Mouse (Mus musculus): Measurements from ENCODE around the gene Tnnt1.

The Tnnt1 gene

GRCm38 (mm10) chr7:4516332-4517050 is at the start of gene Tnnt1:
Gene Tnnt1 (minus strand): TSS chr7:4516382.
- Histone ChIP-seq H3K36me3 (ENCODE audit: insufficient read depth, low read length) (peaks cover 25% of the 10 kb centered on the region), H3K9me3 (ENCODE audit: low read length) (no peaks in the 10 kb centered on the region), H3K4me1 (replicated peaks; ENCODE audit: low read depth, low read length) (peaks cover 63% of the 10 kb centered on the region), H3K27me3 (ENCODE audit: insufficient read depth, low read length) (peaks cover 16% of the 10 kb centered on the region), H3K4me3 (replicated peaks; ENCODE audit: low read length) (peak within 1 kb of the TSS; percentile 51; the same call in 1 of the 2 replicates)
- TF ChIP-seq POU5F1 (IDR thresholded peaks at IDR 0.05; ENCODE audit: borderline replicate concordance, low read length) (no peak), CTCF (conservative IDR thresholded peaks at IDR 0.05; ENCODE audit: low read length) (no peak), NANOG (IDR thresholded peaks at IDR 0.05; ENCODE audit: borderline replicate concordance, low read length) (no peak)

GRCm38 (mm10) chr7:4562660-4563059 is 46.5 kb upstream of the Tnnt1 start:
- Histone ChIP-seq H3K36me3 (ENCODE audit: insufficient read depth, low read length) (no peaks in the 10 kb centered on the region), H3K27me3 (ENCODE audit: insufficient read depth, low read length) (no peaks in the 10 kb centered on the region), H3K4me3 (replicated peaks; ENCODE audit: low read length) (no peak overlapping the region), H3K9me3 (ENCODE audit: low read length) (no peaks in the 10 kb centered on the region), H3K4me1 (replicated peaks; ENCODE audit: low read depth, low read length) (no peaks in the 10 kb centered on the region)
- TF ChIP-seq NANOG (IDR thresholded peaks at IDR 0.05; ENCODE audit: borderline replicate concordance, low read length): no peak
- peak; percentile 52 for TF ChIP-seq CTCF (conservative IDR thresholded peaks at IDR 0.05; ENCODE audit: low read length)

- H3K9me3 ChIP-seq (ENCODE audit: low read length): no peaks in the 10 kb centered on the region
- TF ChIP-seq CTCF (conservative IDR thresholded peaks at IDR 0.05; ENCODE audit: low read length) (no peak), POU5F1 (IDR thresholded peaks at IDR 0.05; ENCODE audit: borderline replicate concordance, low read length) (no peak), NANOG (IDR thresholded peaks at IDR 0.05; ENCODE audit: borderline replicate concordance, low read length) (no peak)
- no peak overlapping the region for H3K4me3 ChIP-seq (replicated peaks; ENCODE audit: low read length)
- H3K27me3 ChIP-seq (ENCODE audit: insufficient read depth, low read length): peaks cover 14% of the 10 kb centered on the region
- no peaks in the 10 kb centered on the region for H3K36me3 ChIP-seq (ENCODE audit: insufficient read depth, low read length)
- peaks cover 6% of the 10 kb centered on the region; the same call in 1 of the 2 replicates for H3K4me1 ChIP-seq (replicated peaks; ENCODE audit: low read depth, low read length)
Measured at GRCm38 (mm10) chr7:4557167-4557560, 41.0 kb upstream of the Tnnt1 start.

GRCm38 (mm10) chr7:4556256-4557166 is 40.3 kb upstream of the Tnnt1 start:
- no peak overlapping the region for H3K4me3 ChIP-seq (replicated peaks; ENCODE audit: low read length)
- no peaks in the 10 kb centered on the region for H3K36me3 ChIP-seq (ENCODE audit: insufficient read depth, low read length)
- H3K4me1 ChIP-seq (replicated peaks; ENCODE audit: low read depth, low read length): peaks cover 6% of the 10 kb centered on the region; the same call in 1 of the 2 replicates
- TF ChIP-seq CTCF (conservative IDR thresholded peaks at IDR 0.05; ENCODE audit: low read length) (peak; percentile 84), NANOG (IDR thresholded peaks at IDR 0.05; ENCODE audit: borderline replicate concordance, low read length) (no peak)
- H3K9me3 ChIP-seq (ENCODE audit: low read length): no peaks in the 10 kb centered on the region
- peaks cover 14% of the 10 kb centered on the region for H3K27me3 ChIP-seq (ENCODE audit: insufficient read depth, low read length)

- peaks cover 27% of the 10 kb centered on the region for H3K4me1 ChIP-seq (replicated peaks; ENCODE audit: low read depth, low read length)
- H3K9me3 ChIP-seq (ENCODE audit: low read length): no peaks in the 10 kb centered on the region
- peaks cover 30% of the 10 kb centered on the region for H3K27me3 ChIP-seq (ENCODE audit: insufficient read depth, low read length)
- H3K36me3 ChIP-seq (ENCODE audit: insufficient read depth, low read length): no peaks in the 10 kb centered on the region
- H3K4me3 ChIP-seq (replicated peaks; ENCODE audit: low read length): peak within 1 kb of the TSS; percentile 72
- TF ChIP-seq NANOG (IDR thresholded peaks at IDR 0.05; ENCODE audit: borderline replicate concordance, low read length): no peak
- no peak for TF ChIP-seq POU5F1 (IDR thresholded peaks at IDR 0.05; ENCODE audit: borderline replicate concordance, low read length)
- TF ChIP-seq CTCF (conservative IDR thresholded peaks at IDR 0.05; ENCODE audit: low read length): no peak
Measured at GRCm38 (mm10) chr7:4547221-4547641, 31.0 kb upstream of the Tnnt1 start, which contains the start of gene Syt5. Gene Syt5 (minus strand): TSS chr7:4547541.

GRCm38 (mm10) chr7:4546591-4547131 is 30.5 kb upstream of the Tnnt1 start:
- TF ChIP-seq POU5F1 (IDR thresholded peaks at IDR 0.05; ENCODE audit: borderline replicate concordance, low read length) (no peak), CTCF (conservative IDR thresholded peaks at IDR 0.05; ENCODE audit: low read length) (0 out of 2 replicates have a peak, but pooled peaks have one; percentile 4)

GRCm38 (mm10) chr7:4546050-4546449 is 29.9 kb upstream of the Tnnt1 start:
- TF ChIP-seq CTCF (conservative IDR thresholded peaks at IDR 0.05; ENCODE audit: low read length) (no peak), NANOG (IDR thresholded peaks at IDR 0.05; ENCODE audit: borderline replicate concordance, low read length) (no peak), POU5F1 (IDR thresholded peaks at IDR 0.05; ENCODE audit: borderline replicate concordance, low read length) (no peak)
- Histone ChIP-seq H3K9me3 (ENCODE audit: low read length) (no peaks in the 10 kb centered on the region), H3K4me3 (replicated peaks; ENCODE audit: low read length) (peak overlapping the region; percentile 72), H3K4me1 (replicated peaks; ENCODE audit: low read depth, low read length) (peaks cover 29% of the 10 kb centered on the region), H3K27me3 (ENCODE audit: insufficient read depth, low read length) (peaks cover 30% of the 10 kb centered on the region), H3K36me3 (ENCODE audit: insufficient read depth, low read length) (no peaks in the 10 kb centered on the region)

More at GRCm38 (mm10) chr7:4546591-4547131, 30.5 kb upstream of the Tnnt1 start:
- peaks cover 30% of the 10 kb centered on the region for H3K27me3 ChIP-seq (ENCODE audit: insufficient read depth, low read length)
- no peaks in the 10 kb centered on the region for H3K9me3 ChIP-seq (ENCODE audit: low read length)
- H3K36me3 ChIP-seq (ENCODE audit: insufficient read depth, low read length): no peaks in the 10 kb centered on the region
- H3K4me3 ChIP-seq (replicated peaks; ENCODE audit: low read length): peak overlapping the region; percentile 72
- peaks cover 29% of the 10 kb centered on the region for H3K4me1 ChIP-seq (replicated peaks; ENCODE audit: low read depth, low read length)

- no peaks in the 10 kb centered on the region for H3K36me3 ChIP-seq (ENCODE audit: insufficient read depth, low read length)
- peaks cover 7% of the 10 kb centered on the region; the same call in 1 of the 2 replicates for H3K27me3 ChIP-seq (ENCODE audit: insufficient read depth, low read length)
- peak overlapping the region; percentile 71 for H3K4me3 ChIP-seq (replicated peaks; ENCODE audit: low read length)
- H3K4me1 ChIP-seq (replicated peaks; ENCODE audit: low read depth, low read length): peaks cover 61% of the 10 kb centered on the region
- H3K9me3 ChIP-seq (ENCODE audit: low read length): peaks cover 13% of the 10 kb centered on the region
- TF ChIP-seq NANOG (IDR thresholded peaks at IDR 0.05; ENCODE audit: borderline replicate concordance, low read length) (no peak), POU5F1 (IDR thresholded peaks at IDR 0.05; ENCODE audit: borderline replicate concordance, low read length) (no peak), CTCF (conservative IDR thresholded peaks at IDR 0.05; ENCODE audit: low read length) (no peak)
Measured at GRCm38 (mm10) chr7:4542013-4542412, 25.8 kb upstream of the Tnnt1 start.

Measured in E14TG2a.4 (cell line).